Mouse (Mus musculus) embryo, embryonic 10.5 days (tissue): ENCODE results near the gene Tagap.

Experiments used
- DNase-seq: peaks from one replicate; pipeline ENCODE4 v3.0.0-alpha.2; 2015; ENCODE audit warnings: low spot score

Gene Tagap

GRCm38 (mm10) chr17:7925413-7926160 is at the start of gene Tagap:
Gene Tagap (plus strand): TSS chr17:7926000.
- no peak for DNase-seq

- no peak for DNase-seq
Measured at GRCm38 (mm10) chr17:7876541-7876940, 49.3 kb upstream of the Tagap start.

DNA sequence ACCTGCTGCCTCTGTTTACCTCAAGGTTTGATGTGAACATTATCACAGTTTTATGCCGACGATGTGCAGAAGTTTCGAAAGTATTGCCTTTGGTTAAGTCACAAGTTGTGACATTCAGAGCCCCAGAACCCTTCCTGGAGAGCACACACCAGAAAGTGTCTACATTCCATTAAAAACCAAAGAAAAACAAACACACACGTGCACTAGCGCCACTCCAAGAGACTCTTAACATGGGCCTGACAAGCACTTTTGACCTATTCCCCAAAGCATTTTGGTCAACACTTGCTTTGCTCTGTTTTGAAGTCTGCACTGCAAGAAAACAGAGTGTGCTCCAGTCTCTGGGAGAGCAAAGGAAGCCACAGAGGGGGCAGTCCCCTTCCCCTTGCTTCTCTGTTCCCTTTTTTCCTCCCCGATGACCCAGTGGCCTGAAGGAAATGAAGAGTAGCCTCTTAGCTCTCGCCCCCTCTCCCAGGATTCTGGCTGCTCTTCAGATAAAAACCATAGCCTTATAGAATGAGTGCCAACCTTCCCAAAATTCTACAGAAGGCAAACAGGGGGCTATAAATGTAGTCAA is 48.5 kb upstream of the Tagap start:
- no peak for DNase-seq

GRCm38 (mm10) chr17:7877878-7878277 is 47.9 kb upstream of the Tagap start:
- no peak for DNase-seq

DNA sequence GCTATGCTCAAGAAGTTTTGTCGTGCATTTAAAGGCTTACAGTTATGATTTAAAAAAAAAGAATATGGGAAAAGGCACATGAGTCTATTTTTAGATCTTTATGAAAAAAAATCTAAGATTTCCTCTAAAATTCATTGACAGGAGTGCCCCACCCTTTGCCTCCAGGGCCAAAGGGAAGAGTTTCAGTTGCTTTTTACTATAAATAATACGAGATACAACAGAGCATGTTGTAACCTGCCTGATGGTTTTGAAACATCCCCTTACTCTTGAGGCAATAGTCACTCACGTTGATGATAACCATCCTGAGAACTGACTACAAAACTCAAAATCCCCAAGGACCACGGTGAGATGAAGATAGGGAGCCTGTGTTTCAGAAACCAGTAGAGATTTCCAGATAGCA is 46.3 kb upstream of the Tagap start:
- DNase-seq, result no peak

- DNase-seq, result no peak
Measured at GRCm38 (mm10) chr17:7883126-7883525, 42.7 kb upstream of the Tagap start.

GRCm38 (mm10) chr17:7884606-7885005 is 41.2 kb upstream of the Tagap start:
- DNase-seq, result no peak

GRCm38 (mm10) chr17:7887071-7887815 is 38.6 kb upstream of the Tagap start:
- no peak for DNase-seq

- DNase-seq, result no peak
Measured at GRCm38 (mm10) chr17:7888291-7888690, 37.5 kb upstream of the Tagap start.

DNA sequence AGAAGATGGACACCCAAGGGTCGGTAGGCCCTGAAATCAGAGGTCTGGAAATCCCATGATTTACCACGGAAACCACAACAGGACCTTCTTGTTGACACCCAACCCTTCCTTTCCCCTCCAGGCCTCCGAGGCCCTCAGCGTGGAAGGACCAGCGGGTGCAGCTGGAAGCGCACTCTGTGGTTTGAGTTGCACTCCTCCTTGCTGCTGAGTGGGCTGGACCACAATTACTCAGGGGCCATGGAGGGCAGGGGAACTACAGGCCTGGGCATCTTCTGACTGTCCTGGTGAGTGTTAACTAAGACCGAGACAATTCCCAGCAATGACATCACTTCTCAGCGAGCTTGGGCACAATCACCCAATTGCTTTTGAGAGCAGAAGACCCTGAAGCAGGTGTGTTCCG is 36.8 kb upstream of the Tagap start:
- no peak for DNase-seq

DNA sequence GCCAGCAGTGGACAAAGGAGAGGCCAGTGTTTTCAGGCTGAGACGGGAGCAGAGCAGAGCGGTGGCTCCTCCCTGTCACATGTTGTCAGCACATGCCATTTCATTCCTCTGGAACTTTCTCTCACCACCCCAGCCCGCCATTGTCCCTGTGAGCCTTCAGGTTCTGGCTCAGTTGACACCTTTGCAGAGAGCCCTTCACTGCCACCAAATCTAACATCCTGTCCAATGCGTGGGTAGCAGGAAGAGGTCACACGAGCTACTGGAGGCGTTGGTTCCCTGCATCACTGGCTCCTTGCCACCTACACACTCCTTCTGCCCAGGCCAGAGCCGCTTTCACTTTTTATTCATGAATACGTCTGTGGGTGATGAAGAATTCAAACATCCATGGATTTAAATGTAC is 33.1 kb upstream of the Tagap start:
- no peak for DNase-seq

- no peak for DNase-seq
Measured at GRCm38 (mm10) chr17:7894094-7894493, 31.7 kb upstream of the Tagap start.

GRCm38 (mm10) chr17:7896047-7896635 is 29.7 kb upstream of the Tagap start:
- DNase-seq, result no peak

DNA sequence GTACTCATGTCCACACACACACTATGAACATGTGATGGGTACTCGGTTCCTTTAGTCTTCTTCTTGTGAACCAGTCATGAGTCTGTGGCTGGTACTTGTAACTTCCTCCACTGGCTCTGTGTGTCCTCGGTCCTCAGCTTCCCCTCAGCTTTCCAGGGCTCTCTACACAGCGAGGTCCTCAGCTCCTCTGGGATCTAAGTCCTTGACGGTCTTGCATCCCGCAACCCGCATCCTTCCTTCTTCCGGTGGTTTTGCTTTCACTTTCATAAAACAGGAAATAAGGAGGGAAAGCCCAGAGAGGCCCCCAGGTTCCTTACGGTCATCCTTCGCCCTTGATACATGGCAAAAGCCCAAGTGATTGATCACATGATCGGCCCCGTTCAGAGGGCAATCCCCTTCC is 28.7 kb upstream of the Tagap start:
- DNase-seq, result no peak

GRCm38 (mm10) chr17:7897756-7898155 is 28.0 kb upstream of the Tagap start:
- DNase-seq, result no peak

GRCm38 (mm10) chr17:7899233-7899632 is 26.6 kb upstream of the Tagap start:
- no peak for DNase-seq

DNA sequence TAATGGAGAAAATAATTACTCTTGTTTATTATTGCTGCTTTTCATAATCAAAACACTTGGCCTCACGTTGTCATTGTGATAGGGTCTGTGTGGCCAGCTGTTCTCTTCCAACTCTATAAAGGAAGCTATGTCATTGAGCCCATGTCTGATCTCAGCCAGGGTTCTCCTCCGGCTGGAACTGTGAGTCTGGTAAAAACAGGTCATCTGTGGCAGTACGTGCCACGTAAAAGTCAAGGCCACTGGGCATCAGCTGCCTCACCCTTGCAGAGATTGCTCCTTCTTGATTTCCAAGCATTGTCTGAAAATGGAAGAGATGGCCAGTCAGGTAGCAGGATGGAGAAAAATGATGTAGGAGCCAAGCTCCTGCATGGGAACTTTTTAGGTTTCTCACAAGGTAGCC is 25.8 kb upstream of the Tagap start:
- no peak for DNase-seq

DNA sequence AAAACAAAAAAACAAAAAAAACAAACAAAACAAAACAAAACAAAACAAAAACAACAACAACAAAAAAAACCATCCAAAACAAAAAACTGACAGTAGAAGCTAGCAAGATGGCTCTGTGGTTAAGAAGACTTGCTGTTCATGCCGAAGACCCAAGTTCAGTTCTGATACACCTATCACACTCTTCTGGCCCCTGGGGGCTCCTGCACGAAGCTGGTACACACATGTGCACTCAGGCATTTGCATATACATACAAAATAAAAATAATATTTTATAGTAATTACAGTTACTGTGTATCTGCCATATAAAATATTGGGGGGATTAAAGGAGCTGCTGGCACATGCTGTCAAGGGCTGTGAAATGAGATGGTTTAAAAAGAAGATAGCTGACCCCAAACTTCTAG is 24.3 kb upstream of the Tagap start:
- DNase-seq, result no peak

DNA sequence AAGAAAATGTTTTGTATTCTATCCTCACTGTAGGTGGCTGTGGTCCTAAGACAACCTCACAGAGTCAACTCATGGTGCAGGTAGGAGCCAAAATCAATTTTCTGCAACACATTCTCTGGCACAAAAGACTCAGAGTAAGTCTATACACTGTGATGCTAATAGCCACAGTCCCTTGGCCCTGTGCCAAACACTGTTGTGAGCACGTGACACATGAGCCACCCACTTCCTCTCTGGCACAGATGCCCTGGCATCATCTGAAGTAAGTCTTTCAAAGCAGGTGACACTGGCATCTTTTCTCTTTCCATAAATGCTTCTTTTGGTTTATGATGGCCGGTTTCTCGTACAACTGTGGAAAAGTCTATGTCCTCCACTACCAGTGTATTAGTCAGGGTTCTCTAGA is 23.4 kb upstream of the Tagap start:
- no peak for DNase-seq

DNA sequence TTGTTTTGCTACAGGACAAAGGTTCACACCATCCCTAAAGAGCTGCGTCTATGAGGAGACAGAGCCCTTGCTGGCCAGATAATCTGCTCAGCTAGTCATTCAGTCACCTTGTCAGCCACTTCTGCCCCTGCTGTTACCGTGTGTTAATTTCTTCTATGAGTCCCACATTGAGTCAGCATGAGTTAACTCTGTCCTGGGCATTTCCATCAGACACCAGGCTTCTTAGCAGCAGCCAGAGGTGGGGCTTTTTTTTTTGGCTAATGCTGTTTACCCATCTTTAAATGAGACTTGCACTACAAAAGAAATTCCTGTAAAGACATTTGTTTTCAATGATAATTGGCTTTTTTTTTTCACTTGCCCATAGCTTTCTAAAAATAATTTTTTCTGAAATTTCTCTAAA is 20.8 kb upstream of the Tagap start:
- no peak for DNase-seq

GRCm38 (mm10) chr17:7905936-7906685 is 19.7 kb upstream of the Tagap start:
- no peak for DNase-seq

DNA sequence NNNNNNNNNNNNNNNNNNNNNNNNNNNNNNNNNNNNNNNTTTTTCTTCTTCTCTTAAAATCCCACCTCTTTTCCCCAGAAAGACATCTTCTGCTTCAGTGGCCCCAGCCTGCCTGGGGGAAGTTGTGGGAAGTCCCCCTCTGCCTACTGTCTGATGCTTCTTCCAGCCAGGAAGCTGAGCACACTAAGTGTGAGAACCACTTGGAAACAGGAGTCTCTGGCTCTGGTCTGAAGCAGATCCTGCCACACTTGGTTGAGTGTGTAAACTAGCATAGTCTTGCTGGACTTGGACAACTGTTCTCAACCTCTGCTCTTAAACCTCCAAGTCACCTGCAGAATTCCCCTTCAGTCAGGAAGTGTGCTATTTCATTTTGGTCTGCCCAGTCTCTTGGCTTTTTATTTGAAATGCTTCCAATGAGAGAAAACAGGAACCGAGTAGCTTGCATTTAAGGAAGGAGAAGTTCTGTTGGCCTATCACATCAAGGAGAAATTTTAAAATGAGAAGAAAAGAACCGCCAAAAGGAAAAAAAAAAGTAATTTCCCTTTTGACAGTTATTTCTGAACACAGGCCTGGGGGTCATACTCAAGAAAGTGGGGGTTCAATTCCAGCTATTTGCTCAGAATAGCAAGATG is 11.1 kb upstream of the Tagap start:
- no peak for DNase-seq
